Mouse (Mus musculus) brain, embryonic 14.5 days (tissue): Measurements from ENCODE around the gene Gstk1.

Experiments
- CTCF ChIP-seq: fragments of 200-500 bp; IDR thresholded peaks from 2 replicates; pipeline ENCODE4 v1.5.1; 2012; ENCODE audit warnings: inconsistent platforms, mild to moderate bottlenecking, moderate library complexity, borderline replicate concordance; ENCODE audit not compliant: insufficient read depth, insufficient read length; ENCODE audit errors: extremely low read depth
- POLR2A ChIP-seq: fragments of 200-500 bp; IDR thresholded peaks from 2 replicates; pipeline ENCODE4 v1.6.1; 2012; ENCODE audit warnings: mild to moderate bottlenecking, inconsistent platforms, borderline replicate concordance; ENCODE audit not compliant: poor library complexity, insufficient read depth, insufficient read length, severe bottlenecking; ENCODE audit errors: extremely low read depth

DNA sequence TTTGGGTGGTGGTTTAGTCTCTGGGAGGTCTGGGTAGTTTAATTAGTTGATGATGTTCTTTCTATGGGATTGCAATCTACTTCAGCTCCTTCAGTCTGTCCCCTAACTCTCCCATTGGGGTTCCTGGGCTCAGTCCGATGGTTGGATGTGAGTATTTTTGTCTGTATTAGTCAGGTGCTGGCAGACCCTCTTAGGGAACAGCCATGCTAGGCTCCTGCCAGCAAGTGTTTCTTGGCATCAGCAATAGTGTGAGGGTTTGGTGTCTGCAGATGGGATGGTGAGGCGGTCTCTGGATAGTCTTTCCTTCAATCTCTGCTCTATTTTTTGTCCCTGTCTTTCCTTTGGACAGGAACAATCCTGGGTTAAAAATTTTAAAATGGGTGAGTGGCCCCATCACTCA is 7.4 kb downstream of the Gstk1 start:
- TF ChIP-seq CTCF (no peak), POLR2A (no peak)
